Mouse (Mus musculus): Measurements from ENCODE around the gene Ints13.

Gene Ints13

DNA sequence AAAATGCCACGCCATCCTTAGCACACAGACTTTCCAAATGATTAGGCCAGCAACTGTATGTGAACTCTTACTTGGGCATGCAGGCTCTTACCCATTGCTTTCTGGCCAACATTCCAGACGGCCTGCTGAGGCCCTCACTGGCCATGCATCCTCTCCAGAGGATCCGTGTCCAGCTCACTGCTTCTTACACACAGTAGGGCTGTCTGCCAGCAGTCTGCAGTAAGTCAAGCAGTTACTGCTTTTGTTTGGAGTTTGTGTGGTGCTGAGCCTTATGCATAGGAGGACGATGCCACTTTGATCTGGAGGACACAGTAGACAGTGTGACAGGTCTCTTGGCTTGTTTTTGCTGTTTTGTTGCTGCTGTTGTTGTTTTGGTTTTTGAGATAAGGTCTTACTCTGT is 39.0 kb downstream of the Ints13 start:
- no peak for DNase-seq (ENCODE audit: low spot score)

DNA sequence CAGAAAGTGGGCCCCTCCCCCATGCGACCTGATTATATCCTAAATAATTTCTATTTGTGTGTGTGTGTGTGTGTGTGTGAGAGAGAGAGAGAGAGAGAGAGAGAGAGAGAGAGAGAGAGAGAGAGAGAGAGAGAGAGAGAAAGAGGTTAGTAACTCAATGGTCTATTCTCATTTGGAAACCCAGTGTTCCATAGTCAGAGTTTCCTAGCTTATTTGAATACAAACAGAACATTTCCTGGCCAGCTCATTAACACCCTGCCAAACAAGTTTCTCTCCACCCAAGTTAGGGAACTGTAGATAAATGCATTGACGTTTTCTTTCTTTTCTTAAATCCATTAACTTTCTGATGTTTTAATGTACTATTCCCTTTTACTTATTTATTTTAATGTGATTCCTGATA is 39.6 kb downstream of the Ints13 start:
- DNase-seq (ENCODE audit: low spot score) = no peak

DNA sequence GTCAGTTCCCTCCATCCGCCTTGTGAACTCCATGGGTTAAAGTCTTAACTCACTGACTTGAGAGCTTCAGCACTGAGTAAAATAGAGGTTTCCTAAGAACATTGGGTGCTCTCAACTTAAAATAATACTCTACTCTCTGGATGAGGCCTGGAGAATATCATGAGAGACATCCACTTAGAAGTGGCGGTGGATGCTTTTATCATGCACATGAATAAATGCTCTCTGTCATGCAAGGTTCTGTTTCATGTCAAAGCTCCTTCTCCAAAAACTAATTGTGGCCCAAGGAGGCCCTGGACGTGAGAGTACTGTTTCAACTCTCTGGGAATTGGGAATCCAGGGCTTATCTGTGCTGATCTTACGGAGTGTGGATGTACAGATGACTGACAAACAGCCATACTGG is 40.5 kb downstream of the Ints13 start:
- no peak for DNase-seq (ENCODE audit: low spot score)

DNA sequence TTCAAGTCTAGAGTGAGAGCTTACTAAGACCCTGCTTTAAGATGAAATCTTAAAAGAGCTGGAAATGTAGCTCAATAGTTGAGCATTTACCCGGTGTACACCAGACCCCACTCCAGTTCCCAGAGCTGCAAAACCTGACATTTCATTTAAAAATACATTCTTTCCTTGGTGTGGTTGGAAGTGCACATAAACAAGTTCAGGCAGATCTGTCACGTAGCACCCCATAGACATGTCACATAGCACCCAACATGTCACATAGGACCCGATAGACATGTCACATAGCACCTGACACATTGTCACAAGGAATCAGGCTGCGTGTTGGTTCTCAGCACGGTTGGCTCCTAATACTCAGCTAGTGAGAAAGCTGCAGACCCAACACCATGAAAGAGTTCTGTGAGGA is 42.1 kb downstream of the Ints13 start:
- DNase-seq (ENCODE audit: low spot score) = no peak

DNA sequence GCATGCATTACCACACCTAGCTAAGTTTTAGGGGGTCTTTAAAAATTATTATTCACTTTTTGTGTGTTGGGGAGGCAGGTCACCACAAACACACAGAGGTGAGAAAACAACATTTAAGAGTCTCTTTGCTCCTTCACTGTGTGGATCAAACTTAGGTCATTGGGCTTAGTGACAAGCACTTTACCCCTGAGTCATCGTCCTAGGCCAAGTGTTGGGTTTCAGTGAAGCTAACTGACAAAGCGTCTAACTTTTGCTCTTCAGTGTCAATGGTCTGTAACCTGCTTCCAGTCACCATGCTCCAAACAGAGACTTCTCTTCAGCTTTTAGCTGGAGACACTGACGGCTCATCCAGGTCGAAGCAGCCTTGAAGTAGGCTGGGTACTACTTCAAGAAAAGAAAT is 44.5 kb downstream of the Ints13 start:
- no peak for DNase-seq (ENCODE audit: low spot score)

DNA sequence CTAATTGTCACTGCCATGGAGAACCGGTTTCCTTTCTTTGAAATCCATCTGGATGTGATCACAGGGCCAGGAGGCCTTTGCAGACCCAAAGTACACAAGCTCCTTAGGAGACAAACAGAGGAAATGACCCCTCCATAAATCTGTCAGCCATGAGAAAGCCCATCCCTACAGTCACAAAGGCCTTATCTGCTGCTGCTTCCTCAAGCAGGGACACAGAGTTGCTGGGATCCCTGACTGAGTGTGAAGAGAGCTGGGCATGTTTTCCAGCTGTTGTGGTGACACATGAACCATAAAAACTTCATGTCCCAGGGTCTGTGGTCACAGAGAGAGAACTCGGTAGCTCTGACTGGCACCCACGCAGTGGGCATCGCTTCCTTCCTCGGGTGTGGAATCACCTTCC is 46.9 kb downstream of the Ints13 start:
- DNase-seq (ENCODE audit: low spot score) = no peak

DNA sequence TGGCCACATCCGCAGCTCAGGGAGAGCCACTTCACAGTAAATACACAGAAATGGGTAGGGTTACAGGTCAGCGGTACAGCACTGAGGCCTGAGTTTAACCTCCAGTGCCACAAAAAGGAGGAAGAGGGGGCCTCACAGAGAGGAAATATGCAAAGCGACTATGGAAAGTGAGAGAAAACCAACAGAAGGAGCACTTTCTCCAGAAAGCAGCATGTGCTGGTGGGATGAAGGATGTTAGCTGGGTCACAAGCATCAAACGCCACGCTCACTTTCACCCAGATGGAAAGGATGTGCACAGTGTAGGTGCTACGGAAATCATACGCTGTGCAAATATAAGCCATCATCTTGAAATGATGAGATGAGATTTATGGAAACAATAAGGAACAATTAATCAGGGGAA is 47.3 kb downstream of the Ints13 start:
- DNase-seq (ENCODE audit: low spot score) = no peak

DNA sequence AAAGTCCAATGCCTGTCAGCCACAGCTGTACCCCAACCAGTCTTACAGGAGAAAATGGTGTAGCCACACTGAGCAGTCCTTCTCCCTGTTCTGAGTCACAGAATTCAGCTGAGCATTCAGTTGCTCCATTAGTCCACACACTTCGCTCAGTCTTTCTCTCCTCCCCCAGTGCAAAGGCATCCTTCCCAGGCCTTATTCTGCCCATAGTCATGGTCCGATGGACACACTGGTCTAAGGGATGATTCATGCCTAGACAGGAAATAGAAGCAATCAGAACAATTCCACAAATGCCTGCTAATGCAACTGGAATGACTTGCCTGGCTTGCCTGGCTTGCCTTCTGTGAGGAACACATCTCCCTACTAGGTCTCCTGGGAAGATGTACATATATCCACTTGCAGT is 50.1 kb downstream of the Ints13 start:
- no peak for DNase-seq (ENCODE audit: low spot score)

DNA sequence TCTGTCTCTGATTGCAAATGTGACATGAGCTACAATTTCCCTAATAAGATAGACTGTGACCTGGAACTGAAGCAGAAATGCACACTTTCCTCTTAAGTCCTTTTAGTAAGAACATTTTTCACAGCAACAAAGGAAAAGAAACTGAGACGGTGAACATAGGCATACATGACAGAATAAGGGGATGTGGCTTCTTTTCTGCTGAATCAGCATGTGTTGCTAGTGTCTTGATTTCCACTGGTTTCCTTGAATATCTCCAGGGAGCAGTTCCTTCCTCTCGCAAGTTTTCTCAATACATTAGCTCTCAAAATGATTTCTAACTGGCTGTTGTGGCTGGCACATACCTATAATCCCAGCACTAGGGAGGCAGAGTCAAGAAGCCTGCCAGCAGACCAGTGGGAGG is 52.1 kb downstream of the Ints13 start:
- no peak for DNase-seq (ENCODE audit: low spot score)

DNA sequence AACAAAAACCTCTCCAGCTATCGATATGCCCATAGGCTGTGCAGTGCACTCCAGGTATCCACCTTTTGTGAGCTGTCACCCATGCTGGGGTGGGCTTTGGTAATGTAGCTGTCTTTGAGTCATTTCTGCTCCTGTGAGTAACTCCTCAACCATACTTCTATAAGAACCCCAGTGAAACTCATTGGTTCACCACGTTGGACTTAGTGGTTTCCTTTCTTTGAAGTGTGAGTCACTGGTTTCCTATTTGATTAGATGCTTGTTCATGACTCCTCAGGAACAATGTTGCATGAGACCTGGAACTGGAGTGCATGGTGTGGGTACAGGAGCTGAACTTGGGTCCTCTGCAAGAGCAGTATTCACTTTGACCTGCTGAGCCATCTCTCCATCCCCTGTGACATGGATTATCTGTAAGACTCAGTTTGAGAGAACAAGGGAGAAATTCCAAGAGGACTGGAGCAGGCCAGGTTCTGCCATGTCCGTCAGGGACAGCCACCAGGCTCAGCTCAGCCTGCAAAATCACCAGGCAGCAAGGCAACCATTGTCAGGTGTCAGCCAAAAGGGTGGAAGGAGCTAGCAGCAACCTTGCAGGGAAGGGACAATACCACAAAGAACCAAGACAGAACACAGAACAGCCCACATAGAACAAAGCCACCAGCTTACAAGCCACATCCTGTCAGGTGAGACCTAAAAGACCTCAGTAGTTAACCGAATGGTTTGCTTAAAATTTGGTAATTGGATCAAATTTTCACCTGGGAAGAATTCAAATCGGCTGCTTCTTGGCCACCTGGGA is 56.0 kb downstream of the Ints13 start:
- DNase-seq (ENCODE audit: low spot score) = no peak

DNA sequence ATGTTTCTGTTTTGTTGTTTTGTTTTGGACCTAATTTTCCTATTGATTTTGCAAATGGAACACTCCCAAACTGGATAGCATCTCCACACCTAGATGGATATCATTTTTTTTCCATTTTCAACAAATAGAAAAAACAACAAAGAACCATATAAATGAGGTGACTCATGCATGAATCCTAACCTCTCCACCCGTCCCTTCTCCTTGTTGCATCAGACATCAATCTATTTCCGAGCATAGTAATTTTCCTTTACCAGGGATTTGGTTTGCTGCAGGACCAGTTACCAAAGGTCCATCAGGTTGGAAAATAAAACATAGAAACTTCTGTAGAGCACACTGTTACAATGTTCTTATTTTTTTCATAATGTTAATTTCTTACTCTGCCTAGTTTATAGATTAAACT is 58.6 kb downstream of the Ints13 start:
- no peak for DNase-seq (ENCODE audit: low spot score)

DNA sequence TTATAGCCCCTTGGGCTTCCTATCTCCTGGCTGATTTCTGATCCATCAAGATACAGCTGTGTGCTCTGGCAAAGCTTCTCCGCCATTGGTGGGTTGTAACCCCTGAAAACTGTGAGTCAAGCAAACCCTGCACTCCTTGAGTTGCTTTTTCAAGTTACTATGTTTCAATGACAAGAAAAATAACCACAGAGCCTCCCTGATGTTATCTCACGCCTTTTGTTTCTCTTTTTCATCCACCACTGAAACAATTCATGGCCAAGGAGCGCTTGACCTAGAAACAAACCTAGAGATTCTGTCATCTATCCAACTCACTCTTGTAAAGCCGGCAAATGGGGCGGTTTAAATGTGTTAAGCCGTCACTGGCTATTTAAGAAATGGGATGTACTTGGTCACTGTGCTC is 61.7 kb downstream of the Ints13 start:
- DNase-seq (ENCODE audit: low spot score) = no peak

DNA sequence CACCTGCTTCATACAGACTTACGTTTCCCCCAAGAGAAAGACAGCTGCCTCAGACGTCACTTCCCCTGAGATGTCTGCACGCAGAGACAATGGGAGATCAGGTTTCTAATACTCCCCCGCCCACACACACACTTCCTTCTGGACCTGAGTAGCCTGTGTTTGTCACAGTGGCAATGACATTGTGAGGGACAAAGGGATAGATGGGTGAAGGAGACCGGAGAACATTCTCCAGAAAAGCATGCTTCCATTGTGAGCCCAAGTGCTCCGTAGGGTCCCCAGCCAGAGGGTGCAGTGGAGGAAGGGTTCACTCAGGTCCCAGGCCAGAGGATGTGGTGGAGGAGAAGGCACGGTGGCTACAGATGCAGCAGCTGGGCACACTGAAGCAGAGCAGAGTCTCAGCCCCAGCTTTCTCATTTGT is 63.1 kb downstream of the Ints13 start:
- DNase-seq (ENCODE audit: low spot score) = no peak

DNA sequence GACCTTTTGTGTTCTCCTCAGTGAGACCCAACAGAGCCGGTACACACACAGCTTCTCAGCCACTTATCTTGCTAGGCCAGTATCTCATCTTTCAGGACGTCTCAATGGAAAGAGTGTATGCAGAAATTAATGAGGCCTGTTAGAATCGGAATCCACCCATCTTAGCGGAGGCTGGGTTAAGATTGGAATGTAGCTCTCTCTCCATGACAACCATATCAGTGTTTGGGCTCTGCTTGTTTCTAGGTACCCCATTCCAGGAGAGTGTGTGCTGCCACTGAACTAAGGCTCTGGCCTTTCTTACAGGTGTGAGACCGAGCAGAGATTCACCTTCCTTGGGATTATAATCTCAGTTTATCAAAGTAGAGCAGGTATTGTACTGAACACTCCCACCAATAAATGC is 63.7 kb downstream of the Ints13 start:
- no peak for DNase-seq (ENCODE audit: low spot score)

DNA sequence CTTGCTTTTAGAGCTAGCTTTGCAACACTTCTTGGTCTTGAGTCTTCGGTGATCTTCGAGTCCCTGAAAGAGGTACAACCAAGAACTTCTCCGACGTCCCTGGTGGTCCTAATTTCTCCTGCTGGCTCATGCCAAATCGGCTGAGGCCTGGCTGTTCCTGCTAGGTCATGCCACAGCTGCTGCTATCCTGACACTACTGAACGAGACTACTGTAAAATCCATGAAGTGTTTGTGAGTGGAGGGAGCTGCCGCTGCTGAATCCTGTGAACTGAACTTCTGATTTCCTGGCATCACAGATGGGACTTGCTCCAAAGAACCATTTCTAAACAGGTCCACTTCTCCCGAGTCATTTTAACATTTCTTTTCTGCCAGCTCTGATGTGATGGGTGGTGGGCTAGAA is 64.3 kb downstream of the Ints13 start:
- no peak for DNase-seq (ENCODE audit: low spot score)

DNA sequence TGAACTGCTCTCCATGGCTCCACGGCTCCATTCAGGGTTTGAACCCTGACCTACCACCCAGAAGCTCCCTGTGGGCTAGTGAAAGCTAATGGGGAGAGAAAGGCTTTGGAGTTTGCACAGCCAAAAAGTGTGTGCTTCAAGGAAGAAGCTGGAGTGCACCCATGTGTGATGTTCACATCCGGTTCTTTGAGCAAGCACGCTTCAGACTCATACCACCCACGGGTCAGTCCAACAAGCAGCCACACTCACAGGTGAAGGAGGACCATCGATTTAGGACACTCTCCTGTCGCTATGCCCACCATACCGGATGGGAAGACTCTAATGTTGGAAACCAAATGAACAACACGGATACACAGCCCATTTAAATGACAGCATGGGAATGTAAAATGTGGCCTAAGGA is 66.1 kb downstream of the Ints13 start:
- DNase-seq (ENCODE audit: low spot score) = no peak

DNA sequence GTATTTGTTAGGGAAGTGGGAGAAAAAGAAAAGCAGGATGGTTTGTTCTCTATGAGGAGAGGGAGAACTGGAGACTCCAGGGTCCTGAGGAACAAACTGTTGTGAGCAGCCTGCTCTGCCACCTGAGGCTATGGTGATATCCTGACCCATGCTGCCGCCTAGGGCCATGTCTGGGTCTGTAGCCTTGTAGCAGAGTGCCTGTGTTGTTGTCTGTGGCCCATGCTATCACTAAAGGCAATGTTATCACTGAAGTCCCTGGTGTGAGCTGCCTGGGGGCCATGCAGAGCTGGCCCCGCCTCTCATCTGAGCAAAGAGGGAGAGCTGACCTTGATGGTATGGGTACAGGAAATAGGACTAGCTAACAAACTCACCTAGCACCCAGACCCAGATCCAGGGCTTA is 67.7 kb downstream of the Ints13 start:
- no peak for DNase-seq (ENCODE audit: low spot score)

DNA sequence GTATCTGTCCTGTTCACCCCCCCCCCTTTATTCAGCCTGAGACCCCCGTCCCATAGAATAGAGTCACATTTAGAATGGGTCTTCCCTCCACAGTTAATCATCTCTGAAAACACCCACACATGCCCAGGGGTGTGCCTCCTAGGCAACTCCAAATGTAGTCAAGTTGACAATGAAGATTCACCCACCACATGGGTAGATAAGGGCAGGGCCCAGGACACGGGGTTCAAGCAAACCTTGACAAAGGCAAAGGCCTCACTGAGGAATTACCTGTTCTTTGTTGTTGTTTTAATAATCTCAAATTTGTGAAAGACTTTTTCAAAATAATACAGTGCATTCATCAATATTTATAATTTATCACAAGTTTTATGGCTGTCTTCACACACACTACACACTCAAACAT is 73.2 kb downstream of the Ints13 start:
- no peak for DNase-seq (ENCODE audit: low spot score)

DNA sequence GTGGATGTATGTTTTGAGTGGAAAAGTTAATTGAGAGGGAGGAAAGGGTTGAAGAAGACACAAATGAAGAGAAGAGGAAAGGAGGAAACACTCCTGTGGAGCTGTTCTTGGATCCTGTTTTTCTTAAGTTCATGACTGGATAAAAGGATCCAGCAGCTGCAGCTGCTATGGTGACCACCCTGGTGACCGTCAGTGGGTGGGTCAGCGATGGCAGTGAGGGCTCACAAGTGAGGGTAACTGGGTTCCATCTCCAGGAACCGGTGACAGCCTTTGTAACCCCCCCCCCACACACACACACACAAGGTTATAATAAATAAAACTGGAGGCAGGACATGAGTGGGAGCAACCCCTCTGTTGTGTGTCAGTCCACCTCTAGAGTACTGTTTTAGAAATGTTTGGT is 74.8 kb downstream of the Ints13 start:
- no peak for DNase-seq (ENCODE audit: low spot score)

DNA sequence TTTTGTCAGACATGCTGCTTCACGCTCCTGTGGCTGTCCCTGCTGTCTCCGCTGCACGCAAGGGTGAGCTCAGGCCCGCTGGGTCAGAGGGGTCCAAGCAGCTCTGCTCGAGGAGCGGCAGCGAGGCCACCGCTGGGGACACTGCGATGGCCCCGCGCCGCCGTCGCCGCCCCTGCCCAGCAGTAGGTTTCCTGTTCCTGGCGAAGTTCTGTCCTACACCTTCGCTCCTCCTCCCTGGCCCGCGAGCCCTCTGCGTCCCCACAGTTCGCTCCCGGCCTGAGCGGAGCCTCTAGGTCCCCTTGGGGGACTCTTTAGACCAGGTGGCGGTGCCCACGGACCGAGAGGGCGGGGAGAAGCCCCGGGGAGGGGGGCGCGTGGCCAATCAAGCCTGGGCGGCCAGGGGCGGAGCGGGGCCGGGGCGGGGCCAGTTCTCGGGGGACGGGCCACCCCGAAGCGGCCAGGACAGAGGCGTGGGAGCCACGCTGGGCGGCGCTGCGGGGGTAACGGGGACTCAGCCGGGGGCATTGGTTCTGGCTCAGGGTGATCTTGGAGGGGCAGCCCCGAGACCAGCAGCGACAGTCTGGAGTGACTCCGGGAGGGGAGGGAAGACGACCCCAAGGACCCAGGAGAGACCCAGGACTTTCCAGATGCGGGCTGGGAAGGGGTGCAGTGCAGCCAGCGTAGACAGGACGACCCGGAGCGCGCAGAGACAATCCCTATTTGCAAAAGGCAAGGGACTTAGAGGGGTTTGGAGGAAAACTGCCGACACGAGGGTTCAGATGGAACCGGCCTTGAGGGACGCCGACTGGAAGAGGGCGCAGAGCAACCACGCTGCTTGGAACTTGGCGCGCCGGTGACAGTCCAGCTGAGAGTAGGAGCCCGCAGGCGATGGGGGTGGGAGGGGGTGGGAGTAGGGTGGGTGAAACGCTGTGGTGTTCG is 75.5 kb downstream of the Ints13 start, which contains the start of gene Itpr2:
Gene Itpr2 (minus strand): TSS at position 358 of the 939 bp plus-strand sequence.
- peak; percentile 89 for DNase-seq (ENCODE audit: low spot score)

DNA sequence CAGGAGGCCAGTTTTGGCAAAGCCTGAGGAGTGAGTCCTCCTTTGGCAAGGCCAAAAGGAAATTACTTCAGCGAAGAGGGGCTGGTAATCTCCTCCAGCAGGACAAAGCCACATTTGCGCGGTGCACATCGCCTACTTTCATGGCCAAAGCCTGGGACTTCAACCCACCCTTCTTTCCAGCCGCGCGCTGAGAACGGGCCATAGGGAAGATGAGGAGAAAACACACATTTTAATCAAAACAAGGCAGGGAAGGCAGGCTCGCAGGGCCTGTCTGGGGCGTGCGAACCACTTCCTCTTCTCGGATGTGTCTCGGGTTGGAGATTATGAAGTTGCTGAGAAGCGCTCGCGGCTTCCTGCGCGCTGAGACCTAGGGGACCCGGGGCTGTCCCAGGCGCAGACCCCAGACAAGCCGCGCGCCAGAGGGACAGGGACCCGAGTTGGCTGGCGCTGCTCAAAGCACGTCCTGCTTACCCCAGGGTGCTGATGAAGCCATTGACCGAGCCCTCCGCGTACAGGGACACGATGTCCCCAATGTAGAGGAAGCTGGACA is 76.2 kb downstream of the Ints13 start:
- peak; percentile 38 for DNase-seq (ENCODE audit: low spot score)

DNA sequence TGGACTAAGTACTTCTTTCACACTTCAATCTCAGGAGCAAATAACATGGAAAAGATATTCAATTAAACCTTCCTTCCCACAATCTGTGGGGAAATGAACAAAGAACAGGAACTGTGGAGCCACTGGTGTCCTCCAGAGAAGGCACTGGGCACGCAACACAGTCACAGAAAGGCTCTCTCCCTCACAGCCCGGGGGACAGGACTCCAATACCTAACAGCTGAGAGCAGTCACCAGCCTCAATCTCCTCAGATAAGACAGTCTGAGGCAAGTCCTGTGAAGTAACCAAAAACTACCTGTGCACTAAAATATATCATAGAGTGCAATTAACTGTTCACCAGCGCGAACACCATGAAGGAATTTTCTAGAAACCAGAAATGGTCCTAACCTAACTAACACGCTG is 76.9 kb downstream of the Ints13 start:
- no peak for DNase-seq (ENCODE audit: low spot score)

DNA sequence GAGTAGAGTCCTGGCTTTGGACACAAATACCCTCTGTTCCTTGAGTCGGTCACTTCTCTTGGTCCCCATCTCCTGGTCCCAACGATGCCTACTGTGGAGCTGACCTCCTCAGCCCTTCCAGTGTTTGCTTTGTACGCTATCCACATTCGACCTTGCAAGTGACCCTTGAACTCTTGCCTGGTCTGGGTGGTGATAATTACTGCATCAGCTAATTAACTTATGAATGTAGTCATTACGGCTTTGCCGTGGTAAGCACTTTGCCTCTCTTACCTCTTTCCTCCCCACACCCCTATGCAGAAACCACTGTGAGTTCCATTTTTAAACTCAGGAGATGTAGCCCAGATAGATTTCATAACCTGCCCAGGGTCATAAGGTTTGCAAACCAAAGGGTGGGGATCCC is 77.4 kb downstream of the Ints13 start:
- DNase-seq (ENCODE audit: low spot score) = no peak
